ENCODE assay signal across 28 mouse cellular contexts in the genomic region with DNA sequence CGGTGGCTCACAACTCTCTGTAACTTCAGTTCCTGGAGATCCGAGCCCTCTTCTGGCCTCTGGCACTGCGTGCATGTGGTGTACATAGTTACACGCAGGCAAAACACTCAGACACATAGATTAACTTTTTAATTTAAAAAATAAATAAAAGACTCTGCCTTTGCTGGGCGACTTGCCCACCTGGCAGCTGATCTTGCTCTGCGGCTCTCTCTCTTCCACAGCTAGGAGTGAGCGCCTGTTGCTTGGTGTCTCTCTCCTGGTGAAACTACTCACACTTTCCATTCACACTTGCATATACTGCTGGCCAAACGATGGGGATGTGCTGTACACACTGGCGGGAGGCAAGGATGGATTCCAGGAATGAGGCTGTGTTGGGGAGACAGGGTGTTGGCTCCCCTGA. TPM values are rescaled to one million over a fixed set of nuclear protein-coding genes. Genes with fewer than 3 reads are reported as not detected.
"Had no signal": no experiment of that assay in that cellular context is flagged by ENCODE, and none has a peak within 500 bp of the region (broad histone marks: within the 10 kb centered on the region; RNA-seq: fewer than 3 reads in every experiment).

No protein-coding gene starts in this region.

- H3K4me2 ChIP-seq: liver, embryonic 12.5 days; lung, embryonic 14.5 days; midbrain, embryonic 12.5 days; neural tube, embryonic 13.5 days; neural tube, embryonic 15.5 days had no signal

- DNase-seq: lung, adult 18-20 months; lung, embryonic 14.5 days; lung, postnatal 10 days; lung, postnatal 4 days; midbrain, embryonic 14.5 days; retina, postnatal 1 day; right cerebral cortex, adult 18-20 months; spleen, adult 18-20 months; thymus, adult 2 months; thymus, postnatal 25 days; thymus, postnatal 4 days had no signal

- ATAC-seq: liver, embryonic 12.5 days; midbrain, embryonic 16.5 days had no signal

- H3K27ac ChIP-seq: liver, embryonic 12.5 days; liver, embryonic 14.5 days; midbrain, embryonic 10.5 days; midbrain, embryonic 12.5 days; neural tube, embryonic 13.5 days; neural tube, embryonic 15.5 days had no signal

- H3K4me1 ChIP-seq: midbrain, embryonic 12.5 days had no signal

- H3K27me3 ChIP-seq: neural tube, embryonic 13.5 days; neural tube, embryonic 15.5 days had no signal

- H3K36me3 ChIP-seq: liver, embryonic 12.5 days; midbrain, embryonic 10.5 days; midbrain, embryonic 12.5 days; neural tube, embryonic 13.5 days; neural tube, embryonic 15.5 days had no signal

- H3K9ac ChIP-seq: liver, embryonic 12.5 days; liver, embryonic 14.5 days; lung, embryonic 14.5 days; midbrain, embryonic 12.5 days; neural tube, embryonic 13.5 days; neural tube, embryonic 15.5 days had no signal

- H3K4me3 ChIP-seq: liver, embryonic 12.5 days; midbrain, embryonic 10.5 days; midbrain, embryonic 12.5 days; myocyte; neural tube, embryonic 13.5 days; neural tube, embryonic 15.5 days had no signal

- H3K9me3 ChIP-seq: liver, embryonic 12.5 days; midbrain, embryonic 10.5 days; midbrain, embryonic 12.5 days; neural tube, embryonic 13.5 days; neural tube, embryonic 15.5 days had no signal

RNA-seq across cellular contexts. Expression of gene Ren1, which starts 3.8 kb away (rescaled TPM):
- total RNA-seq: megakaryocyte, adult 5-6 weeks; megakaryocyte-erythroid progenitor cell, adult 5-6 weeks had no signal
- polyA plus RNA-seq: midbrain, embryonic 10.5 days; midbrain, embryonic 12.5 days; midbrain, embryonic 14.5 days; midbrain, embryonic 16.5 days; myocyte; neural tube, embryonic 11.5 days had no signal

RNA-seq across cellular contexts. Expression of gene Etnk2, which starts 16.8 kb away (rescaled TPM):
- total RNA-seq: megakaryocyte, adult 5-6 weeks; megakaryocyte-erythroid progenitor cell, adult 5-6 weeks had no signal

RNA-seq across cellular contexts. Expression of gene Kiss1, which starts 24.9 kb away (rescaled TPM):
- total RNA-seq: megakaryocyte, adult 5-6 weeks; megakaryocyte-erythroid progenitor cell, adult 5-6 weeks had no signal
- polyA plus RNA-seq: liver, embryonic 12.5 days; liver, embryonic 14.5 days; liver, embryonic 16.5 days; midbrain, embryonic 10.5 days; midbrain, embryonic 12.5 days; midbrain, embryonic 14.5 days; midbrain, embryonic 16.5 days; myocyte; neural tube, embryonic 11.5 days; neural tube, embryonic 13.5 days; neural tube, embryonic 15.5 days; small intestine, adult 2 months; stomach, embryonic 14.5 days; stomach, embryonic 16.5 days; thymus, adult 2 months; urinary bladder, adult 2 months had no signal

RNA-seq across cellular contexts. Expression of gene Golt1a, which starts 36.9 kb away (rescaled TPM):
- total RNA-seq: megakaryocyte, adult 5-6 weeks; megakaryocyte-erythroid progenitor cell, adult 5-6 weeks had no signal
- polyA plus RNA-seq: midbrain, embryonic 10.5 days; midbrain, embryonic 12.5 days; midbrain, embryonic 14.5 days; midbrain, embryonic 16.5 days; myocyte; neural tube, embryonic 11.5 days; neural tube, embryonic 13.5 days; neural tube, embryonic 15.5 days; testis, adult 2 months had no signal
